Mouse (Mus musculus) liver, embryonic 14.5 days (tissue): Measurements from ENCODE around the gene Hoxd3.

Experiments
- CTCF ChIP-seq: IDR thresholded peaks from 2 replicates; pipeline ENCODE4 v1.5.1; 2016; ENCODE audit warnings: antibody characterized with exemption, low read depth, control low read depth
- EP300 ChIP-seq: IDR thresholded peaks from 2 replicates; pipeline ENCODE4 v1.6.1; 2016; ENCODE audit warnings: antibody characterized with exemption, low read depth

DNA sequence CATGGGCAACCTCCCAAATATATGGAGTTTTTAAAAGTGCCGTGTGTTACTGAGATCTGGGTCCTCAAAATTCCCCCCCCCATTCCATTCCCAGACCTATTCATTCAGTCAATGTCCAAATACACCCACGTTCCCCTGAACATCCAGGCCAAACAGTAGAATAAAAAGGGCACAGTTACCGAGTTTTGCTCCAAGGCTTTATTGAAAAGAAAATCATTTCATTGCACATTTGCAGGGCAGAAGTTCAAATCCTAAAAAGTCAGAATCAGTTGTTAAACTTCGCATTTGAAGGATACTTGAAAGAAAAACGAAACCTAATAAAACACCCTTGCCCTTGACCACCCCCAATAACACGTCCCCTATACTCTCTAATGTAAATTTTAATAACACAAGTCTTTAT, 8.9 kb upstream of the Hoxd3 start:
- no peak for TF ChIP-seq CTCF
- TF ChIP-seq EP300: no peak
